Mouse (Mus musculus) lung, postnatal 36 days (tissue): ENCODE results near the gene Dagla.

ENCODE experiments used
- DNase-seq: peaks from one replicate; pipeline ENCODE4 v3.0.0; 2022; ENCODE audit warnings: mixed read lengths

The Dagla gene

GRCm38 (mm10) chr19:10277759-10278158 is 26.9 kb downstream of the Dagla start:
- peak; percentile 88 for DNase-seq

- peak; percentile 45 for DNase-seq
These were observed 27.3 kb downstream of the Dagla start for GRCm38 (mm10) chr19:10277331-10277730.

GRCm38 (mm10) chr19:10276483-10277144 is 28.1 kb downstream of the Dagla start:
- no peak for DNase-seq

DNA sequence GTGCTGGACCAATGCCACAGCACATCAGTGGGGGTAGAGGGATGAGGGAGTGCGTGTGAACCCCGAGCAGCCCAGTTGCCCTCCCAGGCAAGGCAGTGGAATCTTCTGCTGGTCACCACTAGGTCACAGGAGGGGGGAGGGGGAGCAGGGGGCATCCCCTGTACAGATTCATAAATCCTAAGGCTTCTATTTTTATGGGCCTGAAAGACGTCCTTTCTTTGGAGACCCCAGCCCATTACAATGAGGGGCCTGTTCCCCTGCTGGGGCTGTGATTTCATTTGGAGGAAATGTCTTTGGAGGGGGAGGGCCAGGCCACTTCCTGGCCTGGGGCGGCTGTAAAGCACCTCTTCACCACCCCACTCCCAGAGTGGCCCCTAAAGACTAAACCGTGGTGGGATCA is 30.6 kb downstream of the Dagla start:
- DNase-seq, result no peak

GRCm38 (mm10) chr19:10272746-10273145 is 31.9 kb downstream of the Dagla start:
- DNase-seq, result no peak

DNA sequence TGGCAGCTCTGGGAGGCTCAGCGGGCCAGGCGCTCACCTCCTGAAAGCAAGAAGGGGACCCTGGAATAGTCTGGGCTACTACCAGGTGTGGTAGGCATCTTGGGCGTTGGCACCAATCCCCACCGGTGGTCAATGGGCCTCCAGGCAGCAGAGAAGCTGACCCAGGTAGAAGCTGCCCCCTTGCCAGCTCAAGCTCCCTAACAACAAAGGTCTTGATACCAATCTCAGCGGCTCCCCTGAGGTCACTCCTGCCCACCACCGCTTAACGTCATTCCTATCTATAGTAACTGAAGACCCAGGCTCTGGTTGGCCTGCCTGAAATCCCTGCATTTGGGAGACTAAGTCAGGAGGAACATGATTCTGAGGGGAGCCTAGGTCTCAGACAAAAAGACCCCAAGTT is 33.1 kb downstream of the Dagla start:
- DNase-seq, result no peak

GRCm38 (mm10) chr19:10270356-10270755 is 34.3 kb downstream of the Dagla start:
- no peak for DNase-seq

GRCm38 (mm10) chr19:10268851-10269250 is 35.8 kb downstream of the Dagla start:
- no peak for DNase-seq

DNA sequence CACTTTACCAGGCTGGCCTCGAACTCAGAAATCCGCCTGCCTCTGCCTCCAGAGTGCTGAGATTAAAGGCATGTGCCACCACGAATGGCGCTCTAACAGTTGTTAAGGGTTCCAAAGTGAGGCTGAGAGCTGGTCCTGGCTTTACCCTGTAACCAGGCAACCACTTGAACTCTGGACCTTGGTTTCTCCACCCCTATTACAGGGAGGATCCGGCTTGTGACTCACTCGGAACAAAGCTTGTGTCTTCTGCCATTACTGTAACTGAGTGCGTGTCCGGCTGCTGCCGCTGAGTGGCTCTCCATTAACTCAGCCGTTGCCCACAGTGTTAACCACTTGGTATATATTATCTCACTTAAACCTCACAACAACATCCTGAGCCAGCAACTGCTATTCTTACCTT is 36.7 kb downstream of the Dagla start:
- DNase-seq, result peak; percentile 56

- DNase-seq, result peak; percentile 53
These were observed 37.6 kb downstream of the Dagla start for GRCm38 (mm10) chr19:10267057-10267456.

GRCm38 (mm10) chr19:10266196-10266850 is 38.4 kb downstream of the Dagla start:
- peak; percentile 95 for DNase-seq

GRCm38 (mm10) chr19:10261369-10261768 is 43.3 kb downstream of the Dagla start:
- DNase-seq, result no peak

GRCm38 (mm10) chr19:10258279-10259011 is 46.2 kb downstream of the Dagla start:
- peak; percentile 87 for DNase-seq

DNA sequence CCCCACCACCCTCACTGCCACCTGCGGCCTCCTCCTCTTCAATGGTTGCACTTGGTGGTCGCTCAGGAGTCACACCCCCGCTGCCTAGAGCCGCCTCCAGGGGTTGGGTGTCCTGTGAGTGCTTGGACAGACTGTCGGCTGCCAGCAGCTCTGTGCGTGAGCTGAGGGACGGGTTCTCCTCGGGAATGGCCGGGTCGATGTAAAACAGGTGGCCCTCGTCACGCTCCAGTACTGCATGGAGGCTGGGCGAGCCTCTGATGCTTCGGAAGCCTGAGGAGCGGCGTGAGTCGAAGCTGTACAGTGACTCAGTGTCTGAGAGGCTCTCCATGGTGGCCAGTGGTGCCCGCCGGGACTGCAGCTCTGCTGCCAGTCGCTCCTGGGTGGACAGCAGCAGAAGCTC is 56.5 kb downstream of the Dagla start:
- peak; percentile 8 for DNase-seq

DNA sequence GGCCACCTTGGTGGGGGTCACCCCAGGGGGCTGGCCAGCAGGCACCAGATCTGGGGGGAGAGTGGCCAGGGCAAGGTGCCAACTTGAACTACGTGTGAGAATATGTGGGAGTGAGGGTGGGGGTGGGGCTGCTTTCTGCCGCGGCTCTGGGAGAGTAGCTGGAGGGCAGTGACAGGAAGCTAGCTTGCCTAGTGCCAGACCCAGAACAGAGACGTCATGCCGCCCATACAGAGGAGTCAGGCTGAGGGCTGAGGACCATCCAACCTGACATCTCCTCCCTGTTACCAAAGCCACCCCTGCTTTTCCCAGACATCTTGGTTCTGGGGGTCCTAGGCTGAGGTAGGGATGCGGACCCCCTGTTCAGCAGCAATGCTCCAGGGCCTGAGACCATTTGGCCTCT is 57.5 kb downstream of the Dagla start:
- no peak for DNase-seq

DNA sequence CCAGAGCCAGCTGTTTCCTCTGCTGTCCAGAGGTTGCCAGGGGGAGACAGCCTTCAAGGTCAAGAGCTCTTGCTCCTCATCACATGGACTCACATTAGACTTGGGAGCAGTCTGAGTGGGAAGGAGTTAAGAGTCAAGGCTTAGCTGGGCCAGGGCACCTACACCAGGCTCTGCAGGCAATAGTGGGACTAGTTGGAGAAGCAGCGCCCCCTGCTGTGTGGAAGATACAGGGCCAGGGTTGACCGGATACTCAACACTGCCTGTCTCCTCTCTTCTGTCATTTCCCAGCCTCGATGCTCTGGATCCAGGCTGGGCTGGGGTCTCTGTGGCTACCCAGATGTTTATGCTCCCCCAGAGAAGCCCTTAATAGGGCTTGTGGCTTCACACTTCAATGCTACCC is 60.5 kb downstream of the Dagla start:
- peak; percentile 76 for DNase-seq

DNA sequence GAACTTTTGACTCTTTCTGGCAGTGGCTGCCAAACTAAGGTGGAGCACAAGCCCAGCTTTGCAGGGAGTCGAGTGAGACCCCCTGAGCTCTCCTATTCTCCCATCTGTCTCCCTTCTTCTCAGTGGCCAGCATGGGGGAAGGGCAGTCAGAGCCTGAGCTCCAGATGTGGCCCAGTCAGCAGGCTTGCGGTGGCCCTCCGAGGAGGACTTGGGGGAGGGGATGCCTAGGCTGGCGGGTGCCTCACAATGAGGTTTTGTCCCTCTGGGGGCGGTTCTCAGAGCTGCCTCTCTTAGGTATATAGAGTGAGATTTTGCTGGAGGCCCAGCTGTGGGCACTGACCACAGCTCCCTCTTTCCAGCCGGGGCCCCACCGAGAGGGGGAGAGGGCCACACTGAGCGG is 61.8 kb downstream of the Dagla start:
- DNase-seq, result no peak

GRCm38 (mm10) chr19:10240654-10241305 is 63.9 kb downstream of the Dagla start, which contains the start of gene Myrf:
TSS of gene Myrf (minus strand) at chr19:10240748.
- peak; percentile 77 for DNase-seq

DNA sequence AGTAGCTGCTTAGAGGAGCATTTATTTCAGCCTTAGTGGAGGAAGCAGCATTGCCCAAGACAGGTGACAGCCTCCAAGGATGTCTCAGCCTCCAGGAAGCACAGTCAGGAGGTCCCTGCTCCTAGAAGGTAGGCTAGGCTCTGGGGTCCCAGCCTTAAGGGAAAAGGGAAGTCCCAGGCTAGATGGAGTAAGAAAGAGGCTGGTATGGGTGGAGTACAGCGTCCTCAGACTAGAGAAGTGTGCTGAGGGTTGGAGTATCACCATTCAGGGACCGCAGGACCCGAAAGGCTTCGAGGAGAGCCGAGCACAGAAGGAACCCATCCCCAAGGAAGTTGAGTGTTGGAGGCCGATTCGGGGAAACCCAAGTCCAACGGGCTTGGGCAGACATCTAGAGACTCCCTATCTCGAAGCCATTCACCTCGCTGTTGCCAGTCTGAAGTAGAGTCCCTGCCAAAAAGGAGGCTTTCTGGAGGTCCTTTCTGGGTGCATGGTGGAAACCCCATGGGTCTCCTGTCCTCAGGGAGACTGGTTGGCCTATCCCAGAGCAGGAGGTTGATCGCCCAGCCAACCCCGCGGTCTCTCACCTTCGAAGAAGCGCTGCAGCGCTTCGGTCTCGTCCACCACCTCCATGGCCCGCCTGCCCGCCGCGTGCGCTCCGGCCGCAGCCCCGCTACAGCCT is 64.6 kb downstream of the Dagla start:
- DNase-seq, result no peak

DNA sequence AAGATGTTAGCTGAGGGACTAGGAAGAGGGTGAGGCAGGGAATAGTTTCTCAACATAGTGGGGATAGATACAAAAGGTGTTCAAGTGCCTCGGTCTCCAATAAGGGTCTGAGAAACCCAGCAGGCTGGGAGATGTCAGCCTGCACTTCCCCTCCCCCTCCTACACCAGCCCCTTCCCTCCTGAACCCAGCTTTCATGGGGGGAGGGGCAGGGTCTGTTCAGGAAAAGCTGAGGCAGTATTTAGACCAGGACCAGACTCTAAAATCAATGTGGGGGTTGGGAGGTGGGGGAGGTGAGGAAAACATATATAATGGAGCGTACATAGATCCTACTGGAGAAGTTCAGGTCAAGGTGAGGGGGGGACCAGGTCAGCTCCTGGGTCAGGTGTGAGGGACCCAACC is 65.3 kb downstream of the Dagla start:
- peak; percentile 6 for DNase-seq

GRCm38 (mm10) chr19:10238477-10238876 is 66.2 kb downstream of the Dagla start:
- DNase-seq, result peak; percentile 37

DNA sequence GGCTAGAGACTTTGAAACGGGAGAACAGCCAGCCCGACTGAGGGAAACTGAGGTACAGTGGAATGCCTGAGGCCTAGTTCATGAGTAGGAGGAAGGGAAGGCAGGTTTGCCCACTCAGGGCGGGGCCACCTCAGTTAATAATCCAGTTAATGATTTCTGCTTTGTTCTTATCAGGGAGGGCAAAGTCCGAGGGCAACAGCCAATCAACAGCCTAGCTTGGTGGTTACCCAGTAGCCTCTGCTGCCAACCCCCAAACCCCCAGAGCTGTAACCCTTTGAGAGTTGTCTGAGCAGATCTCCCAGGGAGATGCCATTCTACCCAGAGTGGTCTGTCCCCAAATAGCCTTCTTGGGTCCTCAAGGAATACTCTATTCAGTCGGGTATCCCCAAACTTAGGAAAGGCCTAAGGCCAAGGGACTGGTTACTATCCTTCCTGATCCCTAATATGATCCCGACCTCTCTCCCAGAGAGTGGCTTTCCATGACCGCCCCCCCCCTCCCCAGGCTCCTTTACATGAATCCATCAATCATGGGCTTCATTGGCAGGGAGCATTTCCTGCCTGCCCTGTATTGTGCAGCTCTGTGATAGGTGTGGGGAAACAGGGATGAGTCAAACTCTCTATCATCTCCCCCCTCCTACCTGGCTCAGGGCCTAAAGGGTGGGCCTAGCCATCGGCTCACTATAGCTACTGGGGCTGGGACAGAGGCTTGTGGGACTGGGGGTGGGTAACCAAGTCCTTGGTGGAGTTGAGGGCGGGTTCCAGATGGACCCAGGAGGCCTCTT is 68.7 kb downstream of the Dagla start:
- DNase-seq, result no peak
